Mouse (Mus musculus): ENCODE data around the gene Ubiad1. TPM values are rescaled to one million over a fixed set of nuclear protein-coding genes. Genes with fewer than 3 reads are reported as not detected.

Ubiad1 gene
- total RNA-seq, 2 experiments from 2014 or later = 9.5 to 16.8 TPM

- no peak for ATAC-seq (replicated peaks; ENCODE audit: poor library complexity, severe bottlenecking)
Measured at GRCm38 (mm10) chr4:148408256-148408975, 36.2 kb downstream of the Ubiad1 start.

- no peak for ATAC-seq (replicated peaks; ENCODE audit: poor library complexity, severe bottlenecking)
Measured at GRCm38 (mm10) chr4:148405255-148405788, 39.2 kb downstream of the Ubiad1 start.

GRCm38 (mm10) chr4:148404748-148405147, 39.8 kb downstream of the Ubiad1 start:
- ATAC-seq (replicated peaks; ENCODE audit: poor library complexity, severe bottlenecking) = no peak

- ATAC-seq (replicated peaks; ENCODE audit: poor library complexity, severe bottlenecking) = 0 out of 2 replicates have a peak, but pooled peaks have one; percentile 10
Measured at GRCm38 (mm10) chr4:148403402-148403801, 41.2 kb downstream of the Ubiad1 start.

- ATAC-seq (replicated peaks; ENCODE audit: poor library complexity, severe bottlenecking) = no peak
Measured at GRCm38 (mm10) chr4:148399437-148400094, 45.0 kb downstream of the Ubiad1 start.

GRCm38 (mm10) chr4:148397531-148398287, 46.9 kb downstream of the Ubiad1 start:
- ATAC-seq (replicated peaks; ENCODE audit: poor library complexity, severe bottlenecking) = no peak

GRCm38 (mm10) chr4:148397113-148397512, 47.5 kb downstream of the Ubiad1 start:
- ATAC-seq (replicated peaks; ENCODE audit: poor library complexity, severe bottlenecking) = no peak

- ATAC-seq (replicated peaks; ENCODE audit: poor library complexity, severe bottlenecking) = no peak
Measured at GRCm38 (mm10) chr4:148395875-148396274, 48.7 kb downstream of the Ubiad1 start.

GRCm38 (mm10) chr4:148395198-148395597, 49.4 kb downstream of the Ubiad1 start:
- ATAC-seq (replicated peaks; ENCODE audit: poor library complexity, severe bottlenecking) = no peak

- ATAC-seq (replicated peaks; ENCODE audit: poor library complexity, severe bottlenecking) = no peak
Measured at GRCm38 (mm10) chr4:148391714-148392310, 52.8 kb downstream of the Ubiad1 start.

GRCm38 (mm10) chr4:148389635-148390034, 54.9 kb downstream of the Ubiad1 start:
- no peak for ATAC-seq (replicated peaks; ENCODE audit: poor library complexity, severe bottlenecking)

- ATAC-seq (replicated peaks; ENCODE audit: poor library complexity, severe bottlenecking) = no peak
Measured at GRCm38 (mm10) chr4:148389047-148389446, 55.5 kb downstream of the Ubiad1 start.

GRCm38 (mm10) chr4:148385269-148385668, 59.3 kb downstream of the Ubiad1 start:
- no peak for ATAC-seq (replicated peaks; ENCODE audit: poor library complexity, severe bottlenecking)

Other genes with a start within 250 kb of the Ubiad1 start
- gene Disp3, start 156.8 kb downstream of the Ubiad1 start, total RNA-seq (2014; fragmentation: Nextera tagmentation) = not detected in 2 replicates
- gene Disp3, start 156.8 kb downstream of the Ubiad1 start, total RNA-seq (2017) = not detected in 2 replicates
- 25.6 and 51.9 TPM in 2 replicates for gene Mtor, start 3.8 kb upstream of the Ubiad1 start, total RNA-seq (2014; fragmentation: Nextera tagmentation)
- 16.5 and 17.8 TPM in 2 replicates for gene Mtor, start 3.8 kb upstream of the Ubiad1 start, total RNA-seq (2017)
- gene Angptl7, start 55.7 kb upstream of the Ubiad1 start, total RNA-seq (2014; fragmentation: Nextera tagmentation) = not detected in 2 replicates
- 0.39 TPM in 1 of 2 replicates, not detected in the other for gene Angptl7, start 55.7 kb upstream of the Ubiad1 start, total RNA-seq (2017)
- gene Exosc10, start 113.7 kb upstream of the Ubiad1 start, total RNA-seq (2014; fragmentation: Nextera tagmentation) = 63.9 and 80.2 TPM in 2 replicates
- 57.7 and 62.5 TPM in 2 replicates for gene Exosc10, start 113.7 kb upstream of the Ubiad1 start, total RNA-seq (2017)
- gene Srm, start 146.7 kb upstream of the Ubiad1 start, total RNA-seq (2014; fragmentation: Nextera tagmentation) = 230 and 275 TPM in 2 replicates
- gene Srm, start 146.7 kb upstream of the Ubiad1 start, total RNA-seq (2017) = 53.4 and 63.4 TPM in 2 replicates
- 0.47 TPM in 1 of 2 replicates, not detected in the other for gene Masp2, start 157.8 kb upstream of the Ubiad1 start, total RNA-seq (2014; fragmentation: Nextera tagmentation)
- gene Masp2, start 157.8 kb upstream of the Ubiad1 start, total RNA-seq (2017) = 0.46 and 0.65 TPM in 2 replicates
- 411 and 464 TPM in 2 replicates for gene Tardbp, start 182.2 kb upstream of the Ubiad1 start, total RNA-seq (2014; fragmentation: Nextera tagmentation)
- 541 and 579 TPM in 2 replicates for gene Tardbp, start 182.2 kb upstream of the Ubiad1 start, total RNA-seq (2017)
- gene Gm572, start 198.5 kb upstream of the Ubiad1 start, total RNA-seq (2014; fragmentation: Nextera tagmentation) = not detected in 2 replicates
- gene Gm572, start 198.5 kb upstream of the Ubiad1 start, total RNA-seq (2017) = not detected in 2 replicates

All from granulocyte monocyte progenitor cell, adult 5-6 weeks (primary cell).